Mouse (Mus musculus) C2C12 (cell line): ENCODE results near the gene Mgat4a. TPM values are rescaled to one million over a fixed set of nuclear protein-coding genes. Genes with fewer than 3 reads are reported as not detected.
A peak's percentile ranks its signal among the peaks of the same experiment; 100 is the strongest.

Source experiments
- H3K27me3 ChIP-seq: one replicate; pipeline ENCODE4 v1.6.1; 2011; ENCODE audit not compliant: control insufficient read depth, insufficient read depth, insufficient read length
- H3K36me3 ChIP-seq: one replicate; pipeline ENCODE4 v1.6.1; 2011; ENCODE audit not compliant: control insufficient read depth, insufficient read depth
- H3K4me3 ChIP-seq: one replicate; pipeline ENCODE4 v1.5.1; 2011; ENCODE audit warnings: mild to moderate bottlenecking, control low read depth; ENCODE audit not compliant: poor library complexity, insufficient read depth, severe bottlenecking
- H3K79me2 ChIP-seq: one replicate; pipeline ENCODE4 v1.6.1; 2011; ENCODE audit not compliant: control insufficient read depth, insufficient read depth
- H3K79me3 ChIP-seq: one replicate; pipeline ENCODE4 v1.6.1; 2011; ENCODE audit warnings: low read depth, control low read depth
- H3ac ChIP-seq: one replicate; pipeline ENCODE3; 2011; ENCODE audit warnings: low read depth; ENCODE audit not compliant: control insufficient read depth, insufficient read length
- CEBPB ChIP-seq: IDR thresholded peaks from one replicate; pipeline ENCODE4 v1.6.1; 2011; ENCODE audit warnings: low read depth, mild to moderate bottlenecking, control low read depth, moderate library complexity
- CTCF ChIP-seq: IDR thresholded peaks from one replicate; pipeline ENCODE4 v1.5.1; 2011; ENCODE audit not compliant: control insufficient read depth, insufficient read depth, insufficient read length
- FOSL1 ChIP-seq: IDR thresholded peaks from one replicate; pipeline ENCODE4 v1.8.0; 2011; ENCODE audit warnings: mild to moderate bottlenecking, low read length; ENCODE audit not compliant: poor library complexity, insufficient read depth, severe bottlenecking
- MAX ChIP-seq: IDR thresholded peaks from one replicate; pipeline ENCODE4 v1.6.1; 2011; ENCODE audit warnings: mild to moderate bottlenecking, control low read depth
- MYOD1 ChIP-seq: IDR thresholded peaks from one replicate; pipeline ENCODE4 v1.6.1; 2011; ENCODE audit warnings: low read depth; ENCODE audit not compliant: control insufficient read depth, insufficient read length
- MYOG ChIP-seq: IDR thresholded peaks from one replicate; pipeline ENCODE4 v1.6.1; 2011; ENCODE audit not compliant: control insufficient read depth, insufficient read length; ENCODE audit errors: extremely low read depth
- USF1 ChIP-seq: IDR thresholded peaks from one replicate; pipeline ENCODE4 v1.6.1; 2011; ENCODE audit warnings: low read depth, mild to moderate bottlenecking, control low read depth, moderate library complexity
- polyA plus RNA-seq: library from polyadenylated mRNA; unstranded; fragments of >200 nt; fragmentation: generic; extraction: Trizol; gene quantifications from one replicate; pipeline ENCODE4 v1.2.1, GENCODE M21; 2012; ENCODE audit warnings: missing spikeins

The Mgat4a gene
- polyA plus RNA-seq, 1 experiment = 0.01 TPM

DNA sequence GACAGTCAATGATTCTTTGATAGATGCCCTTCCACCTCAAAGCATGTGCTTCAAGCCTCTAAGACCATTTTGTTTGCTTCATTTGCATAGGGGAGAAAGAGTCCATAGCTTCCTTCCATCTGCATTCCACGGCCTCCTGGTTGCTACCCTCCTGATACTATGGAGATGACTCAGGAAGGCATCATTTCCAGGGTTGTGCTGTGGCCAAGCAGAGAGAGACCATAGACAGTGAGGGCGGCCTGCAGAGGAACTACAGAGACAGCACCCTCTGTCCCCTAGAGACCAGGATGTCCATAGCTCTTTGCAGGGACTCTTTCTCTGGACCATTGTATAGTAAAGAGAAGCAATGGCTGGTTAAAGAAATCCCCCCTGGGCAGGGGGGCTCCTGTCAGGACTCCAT is 135.7 kb downstream of the Mgat4a start:
- Histone ChIP-seq H3K79me2 (no peaks in the 10 kb centered on the region), H3K4me3 (no peak overlapping the region), H3K27me3 (no peaks in the 10 kb centered on the region), H3K79me3 (no peaks in the 10 kb centered on the region), H3K36me3 (no peaks in the 10 kb centered on the region), H3ac (no peak overlapping the region)
- no peak for TF ChIP-seq MYOD1
- no peak for TF ChIP-seq CEBPB
- TF ChIP-seq MYOG = no peak
- TF ChIP-seq CTCF = no peak
- no peak for TF ChIP-seq USF1
- no peak for TF ChIP-seq FOSL1
- TF ChIP-seq MAX = no peak

DNA sequence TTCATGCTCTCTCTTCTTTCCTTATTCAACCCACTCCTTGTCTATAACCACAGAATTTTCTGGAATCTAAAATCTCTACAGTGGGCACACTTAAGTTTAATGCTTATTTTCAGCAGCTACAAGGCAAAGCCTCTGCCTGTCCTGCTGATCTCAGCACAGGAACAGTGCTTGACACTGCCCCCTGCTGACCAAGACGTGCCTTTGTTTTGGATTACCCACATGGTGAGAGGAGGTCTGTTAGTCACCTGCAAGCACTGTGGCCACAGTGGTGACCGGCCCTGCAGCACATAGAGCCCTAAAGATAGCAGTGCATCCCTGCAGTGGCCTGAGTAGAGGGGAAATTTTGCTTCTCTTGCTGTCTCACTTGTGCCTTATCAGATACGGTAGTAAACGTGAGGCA is 139.1 kb downstream of the Mgat4a start:
- no peaks in the 10 kb centered on the region for H3K79me2 ChIP-seq
- no peaks in the 10 kb centered on the region for H3K79me3 ChIP-seq
- TF ChIP-seq CEBPB (no peak), MAX (no peak), CTCF (peak; percentile 56)
- H3ac ChIP-seq = no peak overlapping the region
- H3K27me3 ChIP-seq = no peaks in the 10 kb centered on the region
- no peak overlapping the region for H3K4me3 ChIP-seq
- no peaks in the 10 kb centered on the region for H3K36me3 ChIP-seq

DNA sequence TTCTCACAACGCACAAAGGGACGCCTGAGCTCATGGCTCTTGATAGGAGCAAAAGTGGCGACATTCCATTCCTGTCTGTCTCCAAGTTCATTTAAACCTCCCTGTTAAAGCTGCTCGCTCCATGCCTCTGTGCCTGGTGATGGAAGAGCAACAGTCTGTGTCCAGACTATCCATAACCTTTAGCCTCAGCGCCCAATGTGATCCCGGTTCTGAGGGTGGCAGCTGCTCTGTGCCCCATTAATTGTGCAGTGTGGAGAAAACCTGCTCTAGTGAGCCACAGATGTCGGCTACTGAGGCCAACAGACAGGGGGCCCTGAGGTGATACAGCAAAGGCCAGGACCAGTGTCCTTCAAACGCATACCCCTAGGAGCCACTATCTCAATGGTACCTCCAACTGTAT is 141.1 kb downstream of the Mgat4a start:
- Histone ChIP-seq H3K79me3 (no peaks in the 10 kb centered on the region), H3K27me3 (no peaks in the 10 kb centered on the region), H3K36me3 (no peaks in the 10 kb centered on the region), H3ac (no peak overlapping the region), H3K4me3 (no peak overlapping the region), H3K79me2 (no peaks in the 10 kb centered on the region)
- TF ChIP-seq CTCF = no peak
- TF ChIP-seq MAX = no peak
- TF ChIP-seq MYOG = no peak
- no peak for TF ChIP-seq MYOD1
- no peak for TF ChIP-seq USF1
- no peak for TF ChIP-seq FOSL1
- no peak for TF ChIP-seq CEBPB

DNA sequence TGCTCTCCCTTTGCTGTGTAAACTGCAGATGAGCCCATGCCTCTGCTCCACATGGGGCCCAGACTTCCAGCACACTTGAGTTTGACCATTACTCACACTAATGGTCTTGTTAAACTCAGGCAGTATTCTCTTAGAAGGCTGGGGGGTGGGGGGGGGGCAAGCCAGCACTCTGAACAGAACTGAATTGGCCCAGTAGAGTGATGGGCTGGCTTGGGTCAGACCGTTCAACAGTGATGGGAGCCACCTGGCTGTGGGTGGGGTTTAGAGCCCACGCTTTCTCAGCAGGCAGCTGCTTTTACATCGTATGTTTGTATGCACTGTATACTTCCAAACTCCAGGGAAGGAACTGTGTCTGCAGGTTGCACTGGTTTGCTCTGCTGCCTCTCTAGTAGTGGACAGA is 141.9 kb downstream of the Mgat4a start:
- no peak overlapping the region for H3ac ChIP-seq
- no peaks in the 10 kb centered on the region for H3K36me3 ChIP-seq
- no peaks in the 10 kb centered on the region for H3K27me3 ChIP-seq
- H3K79me3 ChIP-seq = no peaks in the 10 kb centered on the region
- TF ChIP-seq CTCF = no peak
- TF ChIP-seq MYOD1 = no peak
- no peak for TF ChIP-seq CEBPB
- no peak for TF ChIP-seq MAX
- no peak for TF ChIP-seq MYOG
- H3K4me3 ChIP-seq = no peak overlapping the region
- no peaks in the 10 kb centered on the region for H3K79me2 ChIP-seq

- Histone ChIP-seq H3K79me3 (no peaks in the 10 kb centered on the region), H3K4me3 (no peak overlapping the region), H3K36me3 (no peaks in the 10 kb centered on the region), H3ac (no peak overlapping the region), H3K27me3 (no peaks in the 10 kb centered on the region), H3K79me2 (no peaks in the 10 kb centered on the region)
- TF ChIP-seq USF1 (no peak), MYOD1 (no peak), MAX (no peak), CTCF (no peak), CEBPB (no peak), FOSL1 (no peak), MYOG (no peak)
These were observed 144.3 kb downstream of the Mgat4a start for GRCm38 (mm10) chr1:37396481-37396880.

- no peaks in the 10 kb centered on the region for H3K79me2 ChIP-seq
- H3K36me3 ChIP-seq = no peaks in the 10 kb centered on the region
- TF ChIP-seq CTCF (no peak), CEBPB (no peak), MAX (no peak), MYOD1 (no peak), MYOG (no peak), FOSL1 (no peak), USF1 (no peak)
- H3ac ChIP-seq = no peak overlapping the region
- H3K27me3 ChIP-seq = no peaks in the 10 kb centered on the region
- H3K4me3 ChIP-seq = no peak overlapping the region
- H3K79me3 ChIP-seq = no peaks in the 10 kb centered on the region
These were observed 147.6 kb downstream of the Mgat4a start for GRCm38 (mm10) chr1:37393174-37393573.

Other genes with a start within 250 kb of the Mgat4a start
- gene Inpp4a, start 241.2 kb downstream of the Mgat4a start, polyA plus RNA-seq = 2.4 TPM
- 33.9 TPM for gene Coa5, start 110.9 kb downstream of the Mgat4a start, polyA plus RNA-seq
- 38.5 TPM for gene Unc50, start 110.9 kb downstream of the Mgat4a start, polyA plus RNA-seq
- not detected for gene 2010300C02Rik, start 179.1 kb upstream of the Mgat4a start, polyA plus RNA-seq